Mouse (Mus musculus) thymus, adult 2 months (tissue): ENCODE measurements around the gene Olfr651.

ENCODE experiments used
- CTCF ChIP-seq: fragments of 200-500 bp; IDR thresholded peaks from 2 replicates; pipeline ENCODE4 v1.5.1; 2012; ENCODE audit warnings: mild to moderate bottlenecking, control low read depth, low read length, moderate library complexity, borderline replicate concordance; ENCODE audit not compliant: control insufficient read depth, poor library complexity, insufficient read depth; ENCODE audit errors: extremely low read depth
- POLR2A ChIP-seq: fragments of 200-500 bp; IDR thresholded peaks from 2 replicates; pipeline ENCODE4 v1.6.1; 2012; ENCODE audit warnings: mild to moderate bottlenecking, low read length, control low read depth, moderate library complexity; ENCODE audit not compliant: control insufficient read depth, poor library complexity, insufficient read depth; ENCODE audit errors: extremely low read depth

DNA sequence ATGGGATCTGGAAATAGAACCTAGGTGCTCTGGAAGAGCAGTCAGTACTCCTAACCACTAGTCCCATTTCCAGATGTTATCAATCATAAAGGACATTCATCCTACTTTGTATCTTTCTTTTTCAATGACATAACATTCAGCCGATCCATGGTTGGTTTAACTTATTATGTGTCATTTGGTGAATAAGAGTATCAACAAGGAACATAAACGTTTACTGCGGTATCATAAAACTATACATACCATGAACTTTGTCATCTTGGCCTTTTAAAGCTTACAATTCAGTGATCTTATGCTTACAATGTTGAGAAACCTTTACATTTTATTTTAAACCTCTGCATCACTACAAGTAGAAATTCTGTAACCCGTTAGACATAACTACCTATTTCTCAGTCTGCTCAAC, 31.5 kb downstream of the Olfr651 start:
- no peak for TF ChIP-seq CTCF
- no peak for TF ChIP-seq POLR2A
